Mouse (Mus musculus) spleen, adult 2 months (tissue): ENCODE data around the gene Tcta.

ENCODE experiments used
- CTCF ChIP-seq: fragments of 200-500 bp; IDR thresholded peaks from 2 replicates; pipeline ENCODE4 v1.5.1; 2011; ENCODE audit warnings: mild to moderate bottlenecking, inconsistent platforms; ENCODE audit not compliant: insufficient read depth, insufficient read length, insufficient replicate concordance; ENCODE audit errors: extremely low read depth
- POLR2A ChIP-seq: fragments of 200-500 bp; IDR thresholded peaks from 2 replicates; pipeline ENCODE4 v1.6.1; 2011; ENCODE audit warnings: low read depth, low read length, inconsistent platforms

GRCm38 (mm10) chr9:108271941-108272340 lies 34.0 kb downstream of the Tcta start:
- TF ChIP-seq POLR2A (no peak), CTCF (no peak)
